Mouse (Mus musculus) cerebellum, adult 11 months (tissue): ENCODE measurements at regions not wholly inside any gene's neighbourhood (a gene's known extent, or its start where the extent isn't known, plus 50 kb on each side); places are given as distances from the start of the nearest gene placed in this dataset.

Experiments used
- DNase-seq: peaks from one replicate; pipeline ENCODE4 v3.0.0; 2022

- DNase-seq, result no peak
These were observed 180.5 kb upstream of the Dlk1 start for GRCm38 (mm10) chr12:109272101-109272500.

GRCm38 (mm10) chr12:109314850-109315249, 137.8 kb upstream of the Dlk1 start:
- DNase-seq, result no peak

DNA sequence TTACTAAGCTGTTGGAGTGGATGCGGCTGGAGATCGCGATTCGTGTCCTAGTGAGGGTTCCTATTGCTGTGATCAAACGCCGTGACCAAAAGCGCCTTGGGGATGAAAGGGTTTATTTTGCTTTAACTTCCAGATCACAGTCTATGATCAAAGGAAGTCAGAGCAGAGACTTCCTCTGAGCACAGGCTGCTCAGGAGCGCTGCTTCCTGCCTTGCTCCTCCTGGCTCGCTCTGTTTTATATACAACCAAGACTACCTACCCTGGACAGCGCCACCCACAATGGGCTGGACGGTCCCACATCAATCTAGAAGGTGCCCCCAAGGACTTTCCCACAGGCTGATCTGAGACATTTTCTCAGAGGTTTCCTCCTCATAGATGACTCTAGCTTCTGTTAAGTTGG, 126.6 kb upstream of the Dlk1 start:
- DNase-seq, result no peak

- no peak for DNase-seq
These were observed 81.3 kb upstream of the Dlk1 start for GRCm38 (mm10) chr12:109371327-109371726.

DNA sequence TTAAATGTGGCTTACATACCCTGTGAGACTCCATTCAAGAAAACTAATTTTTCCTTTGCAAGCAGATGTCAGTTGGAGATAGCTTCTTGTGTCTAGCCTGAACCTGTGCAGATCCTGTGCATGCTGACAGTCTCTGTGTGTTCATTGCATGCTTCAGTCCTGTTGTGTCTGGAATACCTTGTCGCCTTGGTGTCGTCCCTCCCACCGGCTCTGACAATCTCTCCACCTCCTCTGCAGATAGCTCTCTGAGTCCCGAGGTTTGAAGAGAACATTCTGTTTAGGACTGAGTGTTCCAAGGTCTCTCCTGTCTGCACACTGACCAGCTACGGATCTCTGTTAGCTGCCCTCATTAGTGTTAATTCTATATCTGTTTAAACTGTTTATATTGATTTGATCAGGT, 66.8 kb upstream of the Dlk1 start:
- no peak for DNase-seq

DNA sequence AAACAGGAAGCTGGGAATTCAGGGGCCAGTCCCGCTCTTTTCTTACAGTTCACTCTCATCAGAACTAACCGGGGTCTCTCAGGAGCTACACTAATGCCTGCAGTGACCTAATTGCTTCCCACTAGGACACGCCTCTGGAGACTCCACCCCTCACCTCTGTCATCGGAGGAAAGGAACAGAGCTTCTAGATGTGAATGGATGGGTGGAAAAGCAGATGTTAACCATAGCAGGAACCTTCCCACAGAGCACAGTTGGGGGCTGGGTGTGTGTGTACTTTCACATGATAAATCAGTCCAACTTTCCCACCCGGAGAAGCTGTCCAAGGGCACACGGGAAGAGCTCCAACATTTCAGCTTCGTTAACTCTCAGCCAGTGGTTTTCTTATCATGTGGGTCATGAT, 63.8 kb upstream of the Dlk1 start:
- DNase-seq, result no peak

GRCm38 (mm10) chr12:109390388-109390920, 62.2 kb upstream of the Dlk1 start:
- DNase-seq, result no peak

DNA sequence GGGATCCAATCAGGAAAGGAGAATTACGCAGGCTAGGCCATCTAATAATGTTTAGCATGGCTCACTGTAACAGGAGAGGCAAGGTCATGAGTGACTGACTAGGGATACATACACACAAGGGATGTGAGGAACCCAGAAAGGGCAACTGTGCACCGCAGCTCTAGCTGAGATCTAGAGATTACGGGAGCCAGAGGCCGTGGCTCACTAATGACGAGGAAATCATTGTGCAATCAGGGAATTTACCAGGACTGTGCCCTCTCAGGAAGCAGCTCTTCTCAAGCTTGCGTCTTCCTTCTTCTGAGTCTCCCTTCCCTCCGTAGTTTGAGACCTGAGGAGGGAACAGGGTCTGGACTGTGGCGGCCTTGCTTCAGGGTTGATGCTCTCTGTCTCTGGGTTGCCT, 61.6 kb upstream of the Dlk1 start:
- DNase-seq, result no peak

DNA sequence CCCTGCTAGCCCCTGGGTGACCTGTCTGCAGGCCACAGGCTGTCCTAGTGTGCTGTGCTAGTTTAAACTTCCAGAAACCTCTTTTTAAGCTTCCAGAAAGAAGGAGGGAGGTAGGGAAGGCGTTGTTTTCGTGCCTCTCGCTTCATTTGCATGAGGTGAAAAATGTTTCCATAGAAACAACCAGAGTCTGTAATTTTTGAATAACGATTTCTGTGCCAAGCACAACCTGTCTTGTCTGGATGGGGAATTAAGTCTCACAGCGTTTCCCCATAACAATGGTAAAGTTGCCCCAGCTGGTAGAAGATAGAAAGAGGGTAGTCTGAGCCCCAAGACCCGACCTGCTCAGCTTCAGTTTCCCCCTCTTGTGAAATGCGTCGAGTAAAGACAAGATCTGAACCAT, 59.3 kb upstream of the Dlk1 start:
- no peak for DNase-seq

GRCm38 (mm10) chr12:109393795-109394194, 58.8 kb upstream of the Dlk1 start:
- DNase-seq, result peak; percentile 44

DNA sequence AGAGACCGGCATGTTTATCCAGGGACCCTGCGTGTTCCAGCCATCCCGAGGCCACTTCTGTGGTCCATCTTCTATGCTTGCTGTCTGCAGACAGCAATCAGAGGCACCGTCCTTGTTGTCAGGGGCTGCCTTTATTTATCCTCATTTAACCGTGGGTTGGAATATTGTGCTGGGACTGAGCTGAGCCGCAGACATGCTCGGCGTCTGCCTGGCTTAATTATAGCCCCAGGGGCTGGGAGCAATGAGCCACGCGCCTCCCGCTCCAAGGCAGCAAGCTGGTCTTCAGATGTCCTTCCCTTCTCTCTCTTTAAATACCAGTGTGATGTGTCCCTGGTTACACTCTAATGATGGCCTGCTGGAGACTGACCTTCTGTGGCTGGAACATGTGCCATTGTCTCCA, 58.2 kb upstream of the Dlk1 start:
- no peak for DNase-seq

GRCm38 (mm10) chr12:109396614-109397013, 56.0 kb upstream of the Dlk1 start:
- no peak for DNase-seq

DNA sequence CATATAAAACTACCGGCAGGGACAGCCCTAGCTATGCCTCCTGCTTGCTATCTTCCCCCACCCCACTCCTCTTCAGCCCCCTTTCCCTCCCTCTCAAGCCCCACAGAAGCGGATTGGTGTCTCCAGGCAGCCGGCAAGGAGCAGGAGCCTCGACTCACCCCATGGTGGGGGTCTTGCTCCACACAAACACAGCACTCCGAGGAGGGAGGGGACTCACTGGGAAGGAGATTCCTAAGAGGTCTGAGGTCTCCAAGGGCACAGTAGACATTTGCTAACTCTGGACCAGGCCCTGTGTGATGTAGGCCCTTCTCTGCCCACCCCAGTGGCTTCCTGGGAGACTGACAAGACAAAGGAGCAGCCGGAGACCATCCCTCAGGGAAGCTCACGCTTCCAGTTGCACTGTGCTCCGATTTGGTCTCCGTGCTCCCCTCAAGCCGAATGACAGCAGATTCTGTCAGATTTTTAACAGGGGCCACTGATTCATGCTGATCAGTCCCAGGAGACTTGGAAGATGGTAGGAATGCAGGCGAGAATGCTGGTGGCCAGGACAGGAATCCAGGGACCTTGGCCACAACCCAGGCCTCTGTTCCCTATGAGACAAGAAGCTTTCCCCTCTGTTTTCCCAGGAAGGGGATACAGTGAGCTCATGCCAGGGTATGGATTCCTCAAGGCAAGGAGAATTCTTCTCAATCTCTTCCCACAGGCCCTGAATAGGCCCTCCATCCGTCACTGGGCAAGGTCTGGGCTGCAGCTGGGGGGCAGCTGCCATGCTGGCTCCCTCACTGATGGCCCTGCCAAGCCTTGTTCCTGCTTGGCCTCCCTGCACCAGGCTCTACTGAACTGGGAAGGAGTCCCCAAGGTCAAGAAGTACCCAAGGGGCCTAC, 55.2 kb upstream of the Dlk1 start:
- no peak for DNase-seq

- no peak for DNase-seq
These were observed 54.1 kb upstream of the Dlk1 start for GRCm38 (mm10) chr12:109398473-109398872.

DNA sequence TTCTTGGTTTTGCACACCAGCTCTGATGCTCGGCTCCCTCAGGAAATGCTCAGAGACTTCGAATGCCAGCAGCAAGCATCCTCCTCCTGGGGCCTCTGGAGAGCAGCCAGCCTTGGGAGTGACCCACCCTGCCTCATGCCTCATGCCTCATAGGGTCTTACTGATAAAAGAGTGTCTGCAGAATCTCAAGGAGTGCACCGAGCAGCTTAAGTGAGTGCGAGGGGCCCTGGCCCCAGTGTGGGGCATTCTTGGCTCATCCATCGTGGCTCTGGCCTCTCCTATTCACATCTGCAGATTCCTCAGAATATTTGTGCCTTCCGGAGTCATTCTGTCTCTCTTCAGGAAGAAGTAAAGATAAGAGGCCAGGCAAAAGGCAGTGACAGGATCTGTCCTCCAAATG, 53.7 kb upstream of the Dlk1 start:
- DNase-seq, result no peak

DNA sequence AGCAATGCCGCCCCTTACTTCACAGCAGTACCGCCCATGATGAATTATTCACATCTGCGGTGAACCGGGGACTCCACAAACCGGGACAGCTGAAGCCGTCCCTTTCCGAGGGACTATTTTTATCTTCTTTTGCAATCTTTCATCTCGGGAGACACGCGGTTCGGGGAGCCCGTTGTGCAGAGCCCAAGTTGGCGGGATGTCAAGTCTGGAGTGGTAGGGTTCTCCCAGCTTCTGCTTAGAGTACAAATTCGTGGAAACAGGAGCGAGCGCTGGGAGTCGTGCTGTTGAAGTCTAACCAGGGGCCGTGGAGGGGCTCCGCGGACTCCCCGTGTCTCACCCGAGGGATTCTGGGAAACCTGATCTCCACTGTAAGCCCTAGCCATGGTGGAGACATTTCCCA, 53.0 kb upstream of the Dlk1 start:
- DNase-seq, result no peak

GRCm38 (mm10) chr12:109400041-109400440, 52.6 kb upstream of the Dlk1 start:
- DNase-seq, result no peak

DNA sequence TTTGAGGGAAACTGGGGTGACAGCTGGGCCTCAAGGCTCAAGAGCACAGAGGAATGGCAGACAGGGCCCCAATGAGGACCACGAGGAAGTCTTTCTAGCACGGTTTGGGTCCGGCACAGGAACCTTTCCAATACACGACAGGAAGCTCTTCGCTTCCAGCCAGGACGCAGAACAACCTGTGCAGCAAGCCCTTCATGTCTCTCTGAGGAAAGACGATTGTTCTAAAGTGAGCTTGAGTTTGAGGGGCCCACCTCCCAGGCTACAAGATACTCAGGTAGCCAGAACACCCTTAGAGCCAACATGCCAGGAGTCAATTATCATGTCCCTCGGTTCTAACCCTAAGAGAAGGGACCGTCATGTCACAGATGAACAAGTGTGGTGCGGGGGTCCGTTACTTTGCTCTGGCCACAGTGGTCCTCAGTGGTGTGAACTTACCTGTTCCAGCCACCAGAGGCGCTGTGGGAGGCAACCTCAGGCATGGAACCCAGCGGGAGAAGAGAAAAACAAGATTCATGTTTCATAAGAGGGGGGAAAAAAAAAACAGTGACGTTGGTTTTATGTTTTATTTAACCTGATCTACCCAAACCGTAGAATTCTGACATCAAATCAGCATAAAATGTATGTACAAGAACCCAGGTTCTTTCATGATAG, 51.6 kb upstream of the Dlk1 start:
- no peak for DNase-seq

DNA sequence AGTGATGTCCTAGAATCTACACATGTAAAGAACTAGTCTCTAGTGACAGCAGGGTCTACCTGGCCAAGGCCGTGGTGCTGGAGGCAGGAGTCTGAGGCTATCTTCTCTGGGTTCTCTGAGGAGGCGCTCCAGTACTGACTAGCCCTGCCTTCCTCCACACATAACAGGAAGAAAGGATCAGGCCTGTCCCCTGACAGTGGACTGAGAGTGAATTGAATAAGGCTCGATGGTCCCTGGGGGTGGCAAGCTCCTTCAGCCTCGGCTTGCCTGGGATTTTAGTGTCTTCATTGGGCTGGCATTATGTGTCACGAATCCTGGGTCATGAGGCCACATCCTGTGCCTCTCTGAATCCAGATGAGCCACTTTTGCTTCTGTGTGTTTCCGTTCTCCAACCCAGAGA, 50.9 kb upstream of the Dlk1 start:
- no peak for DNase-seq

DNA sequence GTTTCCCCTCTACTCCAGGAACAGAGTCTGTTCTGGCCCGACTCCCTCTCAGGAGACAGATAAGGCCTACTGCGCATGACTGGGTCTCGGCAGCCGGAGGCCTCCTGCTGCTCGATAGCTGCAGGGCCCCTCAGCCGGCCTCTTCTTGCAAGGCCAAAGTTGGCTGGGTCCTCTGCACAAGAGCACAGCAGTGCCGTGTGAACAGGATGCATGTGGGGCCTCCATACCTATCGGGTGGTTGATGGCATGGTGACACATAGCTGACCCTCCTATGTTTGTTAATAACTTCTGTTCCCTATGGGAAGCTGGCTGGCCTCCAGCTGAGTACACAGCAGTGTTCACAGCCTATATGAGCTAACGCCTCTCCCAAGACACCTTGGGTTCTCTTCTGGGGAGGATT, 50.4 kb upstream of the Dlk1 start:
- no peak for DNase-seq
